Mouse (Mus musculus): Measurements from ENCODE around the gene Emilin1.

- TF ChIP-seq GATA1 (IDR thresholded peaks at IDR 0.05; ENCODE audit: borderline replicate concordance, low read length) (no peak), FLI1 (IDR thresholded peaks at IDR 0.05; ENCODE audit: low read length) (no peak)
These were observed 22.8 kb upstream of the Emilin1 start for GRCm38 (mm10) chr5:30890375-30890774.

Data from megakaryocyte, embryonic 14.5 days (primary cell).